Mouse (Mus musculus) Patski (cell line): Measurements from ENCODE around the gene Crygf. TPM values are rescaled to one million over a fixed set of nuclear protein-coding genes. Genes with fewer than 3 reads are reported as not detected.
"Not testable (repeated sequence)": the region's sequence is repeated elsewhere in the genome, so short reads cannot be mapped to it uniquely, and the experiment has no call there.

Experiments
- ATAC-seq: fragments of 100-300 bp; one replicate; pipeline ENCODE4 v1.8.0; 2021
- CTCF ChIA-PET: fragments of 350-600 bp; sonication (Branson Sonifier 250); formaldehyde crosslinking; loops from one replicate; lab custom pipeline; 2022; ENCODE audit warnings: inconsistent platforms; lab: Charles Lee
- POLR2A ChIA-PET: fragments of 350-600 bp; sonication (Branson Sonifier 250); formaldehyde crosslinking; loops from one replicate; lab custom pipeline; 2022; ENCODE audit warnings: antibody characterized with exemption, inconsistent platforms; lab: Charles Lee
- DNase-seq: peaks from one replicate; pipeline ENCODE4 v3.0.0-alpha.2; 2011; ENCODE audit warnings: low read depth, low spot score
- H3K27me3 ChIP-seq: fragments of 371-371 bp; one replicate; pipeline ENCODE4 v1.5.1; 2021
- CTCF ChIP-seq: fragments of 100-300 bp; IDR thresholded peaks from one replicate; pipeline ENCODE4 v1.5.1; 2021
- in situ Hi-C: fragments of 300-500 bp; cut with MboI; formaldehyde crosslinking; loops from 3 replicates; pipeline ENCODE4 v1.11.1; 2018; ENCODE audit warnings: low pct_unique_long_range_greater_than_20kb, mixed read lengths
- polyA plus RNA-seq: library from polyadenylated mRNA; unstranded; gene quantifications from one replicate; pipeline ENCODE4 v1.2.3, GENCODE M21; 2021

The Crygf gene
- polyA plus RNA-seq, result not detected

- H3K27me3 ChIP-seq, result no peaks in the 10 kb centered on the region
- CTCF ChIA-PET, result no interaction called here
- DNase-seq (no peak), ATAC-seq (no peak)
- in situ Hi-C loops, result no loop called here
- POLR2A ChIA-PET, result no interaction called here
- no peak for TF ChIP-seq CTCF
These were observed at the start of gene Crygf for GRCm38 (mm10) chr1:65926294-65926693. Gene Crygf (plus strand): TSS chr1:65926520.

GRCm38 (mm10) chr1:65925361-65926210, 734 bp upstream of the Crygf start:
- TF ChIP-seq CTCF, result no peak
- no peaks in the 10 kb centered on the region for H3K27me3 ChIP-seq
- ATAC-seq (peak; percentile 96), DNase-seq (peak; percentile 42)
- in situ Hi-C loops, result no loop called here
- CTCF ChIA-PET, result no interaction called here
- POLR2A ChIA-PET, result no interaction called here

GRCm38 (mm10) chr1:65926696-65927095, 376 bp downstream of the Crygf start:
- H3K27me3 ChIP-seq, CTCF ChIA-PET, ATAC-seq, DNase-seq, in situ Hi-C loops, POLR2A ChIA-PET: not testable (repeated sequence)

- no peak for TF ChIP-seq CTCF
- ChIA-PET CTCF (no interaction called here), POLR2A (no interaction called here)
- in situ Hi-C loops, result no loop called here
- ATAC-seq (no peak), DNase-seq (no peak)
- no peaks in the 10 kb centered on the region for H3K27me3 ChIP-seq
These were observed 3.7 kb downstream of the Crygf start for GRCm38 (mm10) chr1:65930055-65930454.

GRCm38 (mm10) chr1:65932091-65932812, 5.9 kb downstream of the Crygf start:
- ChIA-PET CTCF (no interaction called here), POLR2A (interaction anchor here (0.6 kb wide), 1 partner anchor 114 kb away, joined by 3 read pairs; no protein-coding TSS in a partner anchor)
- peak; percentile 100 for ATAC-seq
- in situ Hi-C loops, result no loop called here
- no peaks in the 10 kb centered on the region for H3K27me3 ChIP-seq
- no peak for TF ChIP-seq CTCF
- DNase-seq, result peak; percentile 68

Other genes starting within 250 kb of the Crygf start
- 0.65 TPM for gene Map2, start 248.8 kb downstream of the Crygf start, polyA plus RNA-seq